8 mouse cellular contexts compared by ENCODE assay signal in genomic region chr10:58675533-58675932, GRCm38 (mm10). TPM values are rescaled to one million over a fixed set of nuclear protein-coding genes. Genes with fewer than 3 reads are reported as not detected.
DNase-seq lines count a peak whose midpoint lies in the region; ATAC-seq and TF ChIP-seq lines count a peak whose summit lies in the region.

TSS of gene Edar (minus strand) at chr10:58675654.

- H3K4me1 ChIP-seq in E14TG2a.4 (replicated peaks; ENCODE audit: low read depth, low read length), result peaks cover 6% of the 10 kb centered on the region
- peaks cover 21% of the 10 kb centered on the region for H3K4me1 ChIP-seq in forebrain, embryonic 16.5 days (replicated peaks; ENCODE audit: control insufficient read depth, insufficient read depth, low read length)
- no peaks in the 10 kb centered on the region for H3K4me1 ChIP-seq in olfactory bulb, adult 2 months (ENCODE audit: control insufficient read depth, insufficient read depth, low read length)

- peak; percentile 41 for ATAC-seq in forebrain, embryonic 16.5 days

- peak within 1 kb of the TSS; percentile 46 for H3K4me2 ChIP-seq in forebrain, embryonic 16.5 days (ENCODE audit: low read length)

- intact Hi-C loops in heart, postnatal 36 days (cut with DNase I), result loop anchor here (1.0 to 2.0 kb wide), 2 partner anchors 48 to 115 kb away; no protein-coding TSS in a partner anchor

- H3K9ac ChIP-seq in forebrain, embryonic 16.5 days (replicated peaks; ENCODE audit: low read depth, low read length), result no peak within 1 kb of the TSS; the same call in 1 of the 2 replicates

- no peaks in the 10 kb centered on the region for H3K36me3 ChIP-seq in E14TG2a.4 (ENCODE audit: insufficient read depth, low read length)
- no peaks in the 10 kb centered on the region for H3K36me3 ChIP-seq in forebrain, embryonic 16.5 days (ENCODE audit: control insufficient read depth, insufficient read depth)

- 1% methylated on average over 20 of the region's 20 CpGs for WGBS in forebrain, embryonic 16.5 days
- WGBS in olfactory bulb, adult 2 months, result 3% methylated on average over 20 of the region's 20 CpGs

- TF ChIP-seq CTCF in E14TG2a.4 (conservative IDR thresholded peaks at IDR 0.05; ENCODE audit: low read length), result peak; percentile 83
- peak; percentile 99 for TF ChIP-seq CTCF in layer of hippocampus, adult 2 months (conservative IDR thresholded peaks at IDR 0.05)
- TF ChIP-seq CTCF in olfactory bulb, adult 2 months (IDR thresholded peaks at IDR 0.05; ENCODE audit: insufficient read depth, low read depth, low read length), result peak; percentile 95

- H3K4me3 ChIP-seq in E14TG2a.4 (replicated peaks; ENCODE audit: low read length), result peak within 1 kb of the TSS; percentile 60
- H3K4me3 ChIP-seq in forebrain, embryonic 16.5 days (replicated peaks; ENCODE audit: low read length), result peak within 1 kb of the TSS; percentile 26
- H3K4me3 ChIP-seq in layer of hippocampus, adult 2 months, result peak within 1 kb of the TSS; percentile 45
- peak within 1 kb of the TSS; percentile 32 for H3K4me3 ChIP-seq in olfactory bulb, adult 2 months (ENCODE audit: insufficient read depth, low read depth, low read length)

- peak; percentile 63 to 73 for DNase-seq in cerebellum, adult 18-20 months
- peak; percentile 76 to 83 for DNase-seq in heart, postnatal 36 days
- DNase-seq in layer of hippocampus, adult 2 months (ENCODE audit: low spot score in 2 of 2), result peak; percentile 61 to 84
- peak; percentile 82 to 87 for DNase-seq in lung, adult 18-20 months
- peak; percentile 35 to 42 for DNase-seq in thymus, adult 18-20 months

- H3K9me3 ChIP-seq in E14TG2a.4 (ENCODE audit: low read length), result no peaks in the 10 kb centered on the region
- no peaks in the 10 kb centered on the region for H3K9me3 ChIP-seq in forebrain, embryonic 16.5 days (ENCODE audit: control insufficient read depth, low read length)

- TF ChIP-seq POLR2A in olfactory bulb, adult 2 months (IDR thresholded peaks at IDR 0.05; ENCODE audit: insufficient read depth, low read depth, low read length), result no peak

- no peak within 1 kb of the TSS for H3K27ac ChIP-seq in forebrain, embryonic 16.5 days (ENCODE audit: low read length)
- H3K27ac ChIP-seq in layer of hippocampus, adult 2 months, result no peak within 1 kb of the TSS
- no peak within 1 kb of the TSS for H3K27ac ChIP-seq in olfactory bulb, adult 2 months (ENCODE audit: insufficient read depth, low read depth, low read length)

- peaks cover 21% of the 10 kb centered on the region for H3K27me3 ChIP-seq in E14TG2a.4 (ENCODE audit: insufficient read depth, low read length)
- peaks cover 9% of the 10 kb centered on the region for H3K27me3 ChIP-seq in forebrain, embryonic 16.5 days (replicated peaks; ENCODE audit: control insufficient read depth, insufficient read depth, low read length)

RNA-seq across cellular contexts. Expression of gene Edar, which starts in this region (rescaled TPM):
- polyA plus RNA-seq in forebrain, embryonic 16.5 days (2015; fragmentation: Nextera tagmentation; extraction: Ambion mirVana), result 0.84 and 0.87 TPM in 2 replicates
- total RNA-seq in heart, postnatal 36 days (2021), result under 1 TPM; 0.41 to 0.42 TPM
- total RNA-seq in layer of hippocampus, adult 2 months (2021), result under 1 TPM; 0.13 to 0.15 TPM
- not detected in 2 replicates for polyA plus RNA-seq in olfactory bulb, adult 2 months (2012; ENCODE audit: insufficient read depth, insufficient read length, low replicate concordance, missing spikeins)

Comparison
In these comparisons a context has a peak if more than half of its experiments do, and no peak if none do; other contexts are left out.
1. Peak in ATAC-seq, H3K4me3 ChIP-seq and H3K4me2 ChIP-seq in forebrain, embryonic 16.5 days; RNA of the gene not detected or under 1 TPM.
2. Peak in DNase-seq in heart, postnatal 36 days; RNA of the gene not detected or under 1 TPM.
3. Peak in DNase-seq and H3K4me3 ChIP-seq in layer of hippocampus, adult 2 months; RNA of the gene not detected or under 1 TPM.